ENCODE assay signal across 25 mouse cellular contexts in genomic region chr10:60706268-60706667, GRCm38 (mm10). TPM values are rescaled to one million over a fixed set of nuclear protein-coding genes. Genes with fewer than 3 reads are reported as not detected.
DNase-seq lines count a peak whose midpoint lies in the region; TF ChIP-seq lines count a peak whose summit lies in the region.
"Had no signal": no experiment of that assay in that cellular context is flagged by ENCODE, and none has a peak within 500 bp of the region (broad histone marks: within the 10 kb centered on the region; RNA-seq: fewer than 3 reads in every experiment).

No protein-coding gene starts in this region.

- peak; percentile 33 for DNase-seq in layer of hippocampus, adult 11-12 months (ENCODE audit: low spot score)
- no peak for DNase-seq in layer of hippocampus, postnatal 25 days (ENCODE audit: extremely low spot score in 1 of 2, low spot score in 1 of 2)
- DNase-seq in thymus, adult 2 months = no peak
- DNase-seq in thymus, postnatal 25 days = no peak
- peak; percentile 64 for DNase-seq in splenic B cell, adult 2 months (ENCODE audit: low read depth, low spot score)
- DNase-seq in urinary bladder, adult 2 months (ENCODE audit: low spot score) = no peak
- no peak for DNase-seq in left cerebral cortex, adult 2 months (ENCODE audit: extremely low spot score in 1 of 2, low spot score in 2 of 2)
- DNase-seq: adrenal gland, adult 2 months; cerebellum, adult 2 months; cerebellum, postnatal 25 days; gastrocnemius, adult 2 months; heart, adult 18-20 months; heart, postnatal 10 days; kidney, adult 11 months; kidney, postnatal 4 days; lung, adult 18-20 months; lung, postnatal 4 days; thymus, postnatal 14 days had no signal

- 28% methylated on average over 4 of the region's 4 CpGs for WGBS in thymus, adult 2 months
- WGBS in macrophage (ENCODE audit: missing documents) = 4% methylated on average over 4 of the region's 4 CpGs

- no peak for TF ChIP-seq POLR2A in thymus, adult 2 months (IDR thresholded peaks at IDR 0.05; ENCODE audit: control insufficient read depth, extremely low read depth, insufficient read depth, low read length, poor library complexity)

- H3K79me2 ChIP-seq in macrophage (ENCODE audit: inconsistent target) = no peaks in the 10 kb centered on the region

- H3K4me1 ChIP-seq in thymus, adult 2 months (replicated peaks; ENCODE audit: control insufficient read depth, insufficient read depth, low read length) = 0 out of 2 replicates have a peak, but pooled peaks cover 2% of the 10 kb centered on the region
- H3K4me1 ChIP-seq: forebrain, embryonic 13.5 days; heart, embryonic 12.5 days; hindbrain, embryonic 12.5 days; midbrain, embryonic 12.5 days had no signal

- TF ChIP-seq CTCF in thymus, adult 2 months (IDR thresholded peaks at IDR 0.05; ENCODE audit: borderline replicate concordance, control insufficient read depth, extremely low read depth, insufficient read depth, low read length, poor library complexity) = no peak
- TF ChIP-seq CTCF in left cerebral cortex, adult 2 months (IDR thresholded peaks at IDR 0.05) = no peak

- H3K36me3 ChIP-seq in thymus, adult 2 months (ENCODE audit: control insufficient read depth, insufficient read depth, low read length) = no peaks in the 10 kb centered on the region
- no peaks in the 10 kb centered on the region for H3K36me3 ChIP-seq in macrophage (ENCODE audit: inconsistent target)
- H3K36me3 ChIP-seq in splenic B cell, adult 2 months (ENCODE audit: control insufficient read depth, insufficient read depth, low read length, poor library complexity, severe bottlenecking) = no peaks in the 10 kb centered on the region
- H3K36me3 ChIP-seq: G1E; heart, embryonic 12.5 days; hindbrain, embryonic 12.5 days; midbrain, embryonic 12.5 days had no signal

- H3K27ac ChIP-seq in thymus, adult 2 months (ENCODE audit: control insufficient read depth, insufficient read depth, low read length) = peak overlapping the region; percentile 33; the same call in 1 of the 2 replicates
- H3K27ac ChIP-seq in macrophage = peak overlapping the region; percentile 79
- H3K27ac ChIP-seq in left cerebral cortex, adult 2 months = no peak overlapping the region
- H3K27ac ChIP-seq: forebrain, embryonic 13.5 days; gastrocnemius, adult 2 months; hindbrain, embryonic 12.5 days; midbrain, embryonic 12.5 days had no signal

- intact Hi-C loops in left cerebral cortex, adult 2 months (cut with DNase I) = no loop called here

- no peaks in the 10 kb centered on the region for H3K27me3 ChIP-seq in thymus, adult 2 months (ENCODE audit: control insufficient read depth, insufficient read depth, low read length)
- H3K27me3 ChIP-seq in splenic B cell, adult 2 months (ENCODE audit: control insufficient read depth, insufficient read depth, low read length, poor library complexity, severe bottlenecking) = no peaks in the 10 kb centered on the region
- H3K27me3 ChIP-seq: forebrain, embryonic 13.5 days; hindbrain, embryonic 12.5 days had no signal

- no peak overlapping the region for H3K4me3 ChIP-seq in thymus, adult 2 months (ENCODE audit: control insufficient read depth, insufficient read depth, low read length)
- no peak overlapping the region for H3K4me3 ChIP-seq in macrophage (ENCODE audit: inconsistent target)
- no peak overlapping the region for H3K4me3 ChIP-seq in left cerebral cortex, adult 2 months
- H3K4me3 ChIP-seq: forebrain, embryonic 13.5 days; gastrocnemius, adult 2 months; heart, embryonic 12.5 days; hindbrain, embryonic 12.5 days; midbrain, embryonic 12.5 days had no signal

RNA-seq across cellular contexts. Expression of gene Cdh23, which starts 10.0 kb away (rescaled TPM):
- 1 to 10 TPM; 2.1 to 3.6 TPM for total RNA-seq in layer of hippocampus, postnatal 25 days (2021)
- 3.5 and 4.6 TPM in 2 replicates for polyA plus RNA-seq in thymus, adult 2 months (2012; rRNA removed)
- 10 to 100 TPM in 2 of 26 experiments, 1 to 10 TPM in 15, under 1 TPM in 9; 0.09 to 14.8 (median 3.5) TPM for total RNA-seq in macrophage (2018; cell fraction: chromatin; rRNA removed)
- 1 to 10 TPM in 11 of 26 experiments, under 1 TPM in 15; 0.04 to 2.5 (median 0.34) TPM for total RNA-seq in macrophage (2018; cell fraction: cytosol; rRNA removed)
- 1 to 10 TPM in 16 of 26 experiments, under 1 TPM in 10; 0.10 to 7.3 (median 1.6) TPM for total RNA-seq in macrophage (2018; cell fraction: nucleus; rRNA removed)
- polyA plus RNA-seq in macrophage (2018) = 0.06 to 0.93 TPM (median 0.40 TPM) in 3 replicates
- polyA plus RNA-seq in urinary bladder, adult 2 months (2012; rRNA removed) = 0.22 and 0.48 TPM in 2 replicates
- total RNA-seq in left cerebral cortex, adult 2 months (2021) = 1 to 10 TPM; 1.2 to 2.2 TPM
- total RNA-seq: liver, adult 2 months had no signal
- polyA plus RNA-seq: G1E; liver, adult 2 months had no signal

RNA-seq across cellular contexts. Expression of gene Slc29a3, which starts 46.3 kb away (rescaled TPM):
- 10 to 100 TPM; 16.6 to 17.1 TPM for total RNA-seq in layer of hippocampus, postnatal 25 days (2021)
- polyA plus RNA-seq in thymus, adult 2 months (2012; rRNA removed) = 33.9 and 43.2 TPM in 2 replicates
- 10 to 100 TPM in 22 of 26 experiments, 1 to 10 TPM in 4; 4.8 to 91.9 (median 47.9) TPM for total RNA-seq in macrophage (2018; cell fraction: chromatin; rRNA removed)
- 100 to 1,000 TPM in 22 of 26 experiments, 10 to 100 TPM in 4; 73.7 to 177 (median 142) TPM for total RNA-seq in macrophage (2018; cell fraction: cytosol; rRNA removed)
- total RNA-seq in macrophage (2018; cell fraction: nucleus; rRNA removed) = 100 to 1,000 TPM in 15 of 26 experiments, 10 to 100 TPM in 11; 40.3 to 216 (median 117) TPM
- polyA plus RNA-seq in macrophage (2018) = 49.5 to 143 TPM (median 110 TPM) in 3 replicates
- 5.5 and 7.8 TPM in 2 replicates for polyA plus RNA-seq in urinary bladder, adult 2 months (2012; rRNA removed)
- total RNA-seq in left cerebral cortex, adult 2 months (2021) = 10 to 100 TPM; 13.0 to 13.2 TPM

Comparison
In these comparisons a context has a peak if more than half of its experiments do, and no peak if none do; other contexts are left out.
1. DNase-seq: peak in layer of hippocampus, adult 11-12 months (single experiment) and splenic B cell, adult 2 months (single experiment); none in layer of hippocampus, postnatal 25 days (0 of 2), thymus, adult 2 months (single experiment), thymus, postnatal 25 days (single experiment), urinary bladder, adult 2 months (single experiment) and left cerebral cortex, adult 2 months (0 of 2).